Mouse (Mus musculus) C2C12 (cell line): Measurements from ENCODE around the gene Ppm1e. TPM values are rescaled to one million over a fixed set of nuclear protein-coding genes. Genes with fewer than 3 reads are reported as not detected.
A peak's percentile ranks its signal among the peaks of the same experiment; 100 is the strongest.

Experiments used
- H3K27me3 ChIP-seq: one replicate; pipeline ENCODE4 v1.6.1; 2011; ENCODE audit not compliant: control insufficient read depth, insufficient read depth, insufficient read length
- H3K36me3 ChIP-seq: one replicate; pipeline ENCODE4 v1.6.1; 2011; ENCODE audit not compliant: control insufficient read depth, insufficient read depth
- H3K4me3 ChIP-seq: one replicate; pipeline ENCODE4 v1.5.1; 2011; ENCODE audit warnings: mild to moderate bottlenecking, control low read depth; ENCODE audit not compliant: poor library complexity, insufficient read depth, severe bottlenecking
- H3K79me2 ChIP-seq: one replicate; pipeline ENCODE4 v1.6.1; 2011; ENCODE audit not compliant: control insufficient read depth, insufficient read depth
- H3K79me3 ChIP-seq: one replicate; pipeline ENCODE4 v1.6.1; 2011; ENCODE audit warnings: low read depth, control low read depth
- H3ac ChIP-seq: one replicate; pipeline ENCODE3; 2011; ENCODE audit warnings: low read depth; ENCODE audit not compliant: control insufficient read depth, insufficient read length
- CEBPB ChIP-seq: IDR thresholded peaks from one replicate; pipeline ENCODE4 v1.6.1; 2011; ENCODE audit warnings: low read depth, mild to moderate bottlenecking, control low read depth, moderate library complexity
- CTCF ChIP-seq: IDR thresholded peaks from one replicate; pipeline ENCODE4 v1.5.1; 2011; ENCODE audit not compliant: control insufficient read depth, insufficient read depth, insufficient read length
- FOSL1 ChIP-seq: IDR thresholded peaks from one replicate; pipeline ENCODE4 v1.8.0; 2011; ENCODE audit warnings: mild to moderate bottlenecking, low read length; ENCODE audit not compliant: poor library complexity, insufficient read depth, severe bottlenecking
- MAX ChIP-seq: IDR thresholded peaks from one replicate; pipeline ENCODE4 v1.6.1; 2011; ENCODE audit warnings: mild to moderate bottlenecking, control low read depth
- MYOD1 ChIP-seq: IDR thresholded peaks from one replicate; pipeline ENCODE4 v1.6.1; 2011; ENCODE audit warnings: low read depth; ENCODE audit not compliant: control insufficient read depth, insufficient read length
- MYOG ChIP-seq: IDR thresholded peaks from one replicate; pipeline ENCODE4 v1.6.1; 2011; ENCODE audit not compliant: control insufficient read depth, insufficient read length; ENCODE audit errors: extremely low read depth
- USF1 ChIP-seq: IDR thresholded peaks from one replicate; pipeline ENCODE4 v1.6.1; 2011; ENCODE audit warnings: low read depth, mild to moderate bottlenecking, control low read depth, moderate library complexity
- polyA plus RNA-seq: library from polyadenylated mRNA; unstranded; fragments of >200 nt; fragmentation: generic; extraction: Trizol; gene quantifications from one replicate; pipeline ENCODE4 v1.2.1, GENCODE M21; 2012; ENCODE audit warnings: missing spikeins

The Ppm1e gene
- polyA plus RNA-seq, 1 experiment = 0.59 TPM

GRCm38 (mm10) chr11:87357317-87358300 lies 1.2 kb downstream of the Ppm1e start:
- H3K79me2 ChIP-seq = no peaks in the 10 kb centered on the region
- no peaks in the 10 kb centered on the region for H3K79me3 ChIP-seq
- peaks cover 7% of the 10 kb centered on the region for H3K27me3 ChIP-seq
- peak overlapping the region; percentile 94 for H3ac ChIP-seq
- H3K36me3 ChIP-seq = no peaks in the 10 kb centered on the region
- peak overlapping the region; percentile 52 for H3K4me3 ChIP-seq
- TF ChIP-seq MAX (no peak), CTCF (no peak), MYOD1 (no peak), MYOG (no peak), FOSL1 (no peak), USF1 (no peak), CEBPB (no peak)

DNA sequence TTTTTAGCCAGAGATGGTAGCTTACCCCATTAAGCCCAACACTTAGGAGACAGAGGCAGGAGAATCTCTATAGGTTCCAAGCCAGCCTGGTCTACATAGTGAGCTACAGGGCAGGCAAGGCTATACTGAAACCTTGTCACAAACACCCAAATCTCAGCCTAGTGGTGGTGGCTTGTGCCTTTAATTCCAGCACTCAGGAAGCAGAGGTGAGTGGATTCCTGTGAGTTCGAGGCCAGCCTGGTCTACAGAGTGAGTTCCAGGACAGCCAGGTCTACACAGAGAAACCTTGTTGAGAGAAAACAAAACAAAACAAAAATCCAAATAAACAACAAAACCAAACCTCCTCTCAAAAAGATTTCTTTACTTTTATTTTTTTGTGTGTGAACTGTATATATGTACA lies 4.0 kb downstream of the Ppm1e start:
- Histone ChIP-seq H3K79me2 (no peaks in the 10 kb centered on the region), H3K27me3 (peaks cover 7% of the 10 kb centered on the region), H3ac (no peak overlapping the region)

DNA sequence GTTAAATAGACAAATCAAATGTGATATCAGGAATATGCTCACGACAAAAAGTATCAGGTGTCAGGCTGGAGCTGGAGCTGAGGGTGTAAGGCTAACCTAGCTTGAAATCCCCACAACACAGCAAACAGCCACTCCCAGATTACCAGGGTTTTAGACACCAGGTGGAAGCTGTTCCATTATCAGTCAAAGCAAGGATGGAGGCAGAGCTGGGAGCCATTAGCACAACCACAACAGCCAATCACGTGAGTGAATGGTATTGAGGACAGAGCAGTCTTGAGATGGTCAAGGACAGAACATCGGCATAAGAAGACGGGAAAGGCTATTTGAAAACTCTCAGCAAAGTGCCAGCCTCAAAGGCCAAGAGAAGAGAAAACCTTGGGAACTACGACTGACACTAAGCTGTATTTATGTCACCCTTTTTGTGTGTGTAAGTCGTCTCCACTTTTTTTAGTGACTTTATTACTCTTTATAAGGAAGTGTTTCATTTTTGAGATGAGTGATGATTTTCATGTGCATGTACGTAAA lies 5.1 kb downstream of the Ppm1e start:
- Histone ChIP-seq H3K36me3 (no peaks in the 10 kb centered on the region), H3K79me3 (no peaks in the 10 kb centered on the region), H3K79me2 (no peaks in the 10 kb centered on the region), H3K4me3 (no peak overlapping the region), H3ac (no peak overlapping the region), H3K27me3 (peaks cover 4% of the 10 kb centered on the region)
- TF ChIP-seq CTCF = no peak
- no peak for TF ChIP-seq USF1
- TF ChIP-seq MYOD1 = no peak
- TF ChIP-seq CEBPB = no peak
- TF ChIP-seq MYOG = no peak
- TF ChIP-seq FOSL1 = no peak
- TF ChIP-seq MAX = no peak

More for the DNA sequence above, 4.0 kb downstream of the Ppm1e start:
- Histone ChIP-seq H3K4me3 (no peak overlapping the region), H3K79me3 (no peaks in the 10 kb centered on the region), H3K36me3 (no peaks in the 10 kb centered on the region)
- TF ChIP-seq CTCF (no peak), MAX (no peak), MYOD1 (no peak), FOSL1 (no peak), USF1 (no peak), MYOG (no peak), CEBPB (no peak)

- TF ChIP-seq FOSL1 = no peak
- Histone ChIP-seq H3K36me3 (no peaks in the 10 kb centered on the region), H3K4me3 (no peak overlapping the region), H3K27me3 (no peaks in the 10 kb centered on the region), H3K79me3 (no peaks in the 10 kb centered on the region), H3ac (no peak overlapping the region), H3K79me2 (no peaks in the 10 kb centered on the region)
These were observed 32.4 kb downstream of the Ppm1e start for GRCm38 (mm10) chr11:87326381-87326780.

- Histone ChIP-seq H3K79me3 (no peaks in the 10 kb centered on the region), H3K79me2 (no peaks in the 10 kb centered on the region), H3K36me3 (no peaks in the 10 kb centered on the region), H3K4me3 (no peak overlapping the region), H3ac (no peak overlapping the region), H3K27me3 (no peaks in the 10 kb centered on the region)
- no peak for TF ChIP-seq MYOG
- no peak for TF ChIP-seq MYOD1
- TF ChIP-seq MAX = no peak
- no peak for TF ChIP-seq FOSL1
- TF ChIP-seq USF1 = no peak
- TF ChIP-seq CEBPB = no peak
- TF ChIP-seq CTCF = no peak
These were observed 36.3 kb downstream of the Ppm1e start for GRCm38 (mm10) chr11:87322558-87322957.

GRCm38 (mm10) chr11:87320007-87320406 lies 38.8 kb downstream of the Ppm1e start:
- H3K36me3 ChIP-seq = no peaks in the 10 kb centered on the region
- H3K4me3 ChIP-seq = no peak overlapping the region
- H3ac ChIP-seq = no peak overlapping the region
- H3K79me2 ChIP-seq = no peaks in the 10 kb centered on the region
- TF ChIP-seq USF1 = no peak
- no peaks in the 10 kb centered on the region for H3K79me3 ChIP-seq
- no peaks in the 10 kb centered on the region for H3K27me3 ChIP-seq
